Mouse (Mus musculus) frontal cortex, adult (tissue): ENCODE measurements at regions not wholly inside any gene's neighbourhood (a gene's known extent, or its start where the extent isn't known, plus 50 kb on each side); places are given as distances from the start of the nearest gene placed in this dataset.

Experiments
- ATAC-seq: cut with Nextera tagmentation; 2 replicates; pipeline ENCODE4 v1.9.2; 2017; ENCODE audit warnings: mild to moderate bottlenecking, moderate library complexity, mixed read lengths; ENCODE audit not compliant: low TSS enrichment

GRCm38 (mm10) chr4:31392932-31393632 is 570.8 kb upstream of the Map3k7 start:
- ATAC-seq = peak; percentile 78

GRCm38 (mm10) chr4:31395538-31395937 is 568.4 kb upstream of the Map3k7 start:
- ATAC-seq = no peak

GRCm38 (mm10) chr4:31403976-31404375 is 559.9 kb upstream of the Map3k7 start:
- ATAC-seq = no peak

DNA sequence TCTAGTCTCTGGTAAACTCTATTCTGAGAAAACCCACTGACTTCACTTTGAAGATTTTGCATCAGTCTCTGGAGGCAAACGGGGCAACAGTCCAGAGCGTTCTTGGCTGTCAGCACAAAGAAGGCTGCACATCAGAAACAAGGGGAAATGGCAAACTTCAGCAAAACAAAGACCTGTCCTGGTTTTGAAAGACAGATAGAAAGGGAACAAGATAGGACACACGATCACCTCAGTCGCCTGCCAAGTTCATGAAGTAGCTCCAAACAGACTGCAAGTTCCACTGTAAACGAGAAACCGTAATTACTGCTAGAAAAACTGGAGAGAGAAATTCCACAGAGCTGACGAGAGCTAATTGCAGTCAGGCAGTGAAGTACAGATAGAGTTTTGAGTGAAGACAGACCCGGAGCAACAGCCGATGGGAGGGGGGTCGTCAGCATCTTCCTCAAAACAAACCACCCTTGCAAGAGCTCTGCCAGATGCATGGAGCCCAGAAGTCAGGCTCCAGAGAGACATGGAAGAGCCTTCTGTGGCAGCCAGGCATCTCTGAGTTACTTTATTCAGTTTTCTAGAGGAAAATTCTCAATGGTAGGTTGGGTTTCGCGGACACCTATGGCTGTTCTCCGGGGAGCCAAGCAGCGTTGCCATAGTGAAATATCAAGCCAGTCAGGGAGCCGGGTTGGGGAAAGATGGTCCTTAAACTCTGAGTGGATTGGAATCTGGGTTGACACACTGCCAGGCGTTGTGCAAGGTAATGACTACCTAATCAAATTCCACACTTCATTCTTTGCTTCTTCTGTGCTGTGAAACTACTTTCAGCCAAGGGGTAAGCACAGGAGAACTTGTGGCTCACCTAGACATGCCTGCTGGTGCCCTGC is 558.8 kb upstream of the Map3k7 start:
- ATAC-seq = peak; percentile 74

- no peak for ATAC-seq
These were observed 553.7 kb upstream of the Map3k7 start for GRCm38 (mm10) chr4:31410157-31410556.

DNA sequence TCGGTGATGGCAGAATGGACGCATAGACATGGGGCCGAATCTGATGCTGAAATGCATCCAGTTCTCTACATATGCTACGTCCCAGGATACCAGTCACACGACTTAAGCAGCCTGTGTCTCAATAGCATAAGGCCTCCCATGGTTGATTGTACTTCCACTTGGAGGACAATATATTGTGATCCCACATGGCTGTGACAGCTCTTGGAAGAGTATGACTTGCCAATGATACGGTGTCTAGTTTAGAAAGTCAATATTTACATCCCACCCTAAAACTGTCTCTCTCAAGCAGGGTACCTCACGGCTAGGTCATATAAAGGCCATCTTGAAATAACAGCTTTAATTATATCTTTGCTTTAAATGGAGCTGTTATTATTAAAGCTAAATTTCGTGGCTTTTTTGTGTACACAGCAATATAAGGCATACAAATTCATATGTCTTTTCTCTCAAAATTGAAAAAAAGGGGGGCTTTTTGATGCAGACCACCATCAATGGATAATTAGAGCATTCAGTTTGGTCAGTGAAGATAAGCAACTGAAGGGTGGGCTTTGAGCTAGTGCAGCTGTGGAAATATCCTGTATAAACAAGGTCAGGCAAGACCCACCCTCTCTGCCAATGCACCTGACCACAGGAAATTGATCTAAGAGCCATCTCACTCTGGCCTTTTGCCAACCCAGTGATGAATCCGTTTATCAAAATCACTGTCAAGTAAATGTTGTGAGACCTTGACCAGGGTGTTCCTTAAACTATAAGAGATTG is 551.9 kb upstream of the Map3k7 start:
- ATAC-seq = no peak

- no peak for ATAC-seq
These were observed 546.7 kb upstream of the Map3k7 start for GRCm38 (mm10) chr4:31417161-31417560.

DNA sequence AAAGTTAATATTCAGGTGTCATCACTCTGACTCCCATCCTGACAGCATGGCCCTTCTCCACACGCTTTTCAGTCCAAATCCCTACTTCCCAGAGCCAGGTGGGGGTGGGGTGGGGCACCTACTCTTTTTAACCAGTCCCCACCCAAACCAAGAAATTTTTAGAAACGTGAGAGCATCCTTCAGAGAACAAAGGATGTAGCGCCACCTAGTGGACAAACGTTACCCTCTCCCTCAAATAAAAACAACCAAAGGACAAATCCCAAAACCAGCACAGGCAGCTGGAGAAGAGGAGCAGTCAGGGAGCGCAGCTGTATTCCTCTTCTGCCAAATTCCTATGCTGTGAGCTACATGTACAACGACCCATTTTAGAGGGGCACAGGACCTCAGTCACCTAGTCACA is 544.7 kb upstream of the Map3k7 start:
- peak; percentile 89 for ATAC-seq

- ATAC-seq = no peak
These were observed 543.7 kb upstream of the Map3k7 start for GRCm38 (mm10) chr4:31420167-31420566.

DNA sequence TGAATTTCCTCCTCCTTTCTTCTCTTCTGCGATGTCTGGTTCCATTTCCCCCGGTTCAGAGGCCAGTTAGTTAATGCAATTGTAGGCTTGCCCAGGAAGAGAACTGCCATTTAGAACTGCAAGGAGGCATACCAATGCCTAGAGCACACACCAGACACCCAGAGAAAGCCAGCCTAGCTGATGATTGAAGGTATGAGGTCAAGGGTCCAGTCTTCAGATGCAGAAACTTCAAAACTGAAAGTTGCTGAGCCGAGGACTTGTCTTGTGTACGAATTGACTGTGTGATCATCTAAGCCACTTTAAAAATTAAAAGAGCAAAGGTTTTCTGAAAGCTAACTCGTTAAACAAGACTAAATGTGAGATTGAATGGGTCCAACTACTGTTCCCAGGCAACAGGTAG is 542.5 kb upstream of the Map3k7 start:
- ATAC-seq = no peak

DNA sequence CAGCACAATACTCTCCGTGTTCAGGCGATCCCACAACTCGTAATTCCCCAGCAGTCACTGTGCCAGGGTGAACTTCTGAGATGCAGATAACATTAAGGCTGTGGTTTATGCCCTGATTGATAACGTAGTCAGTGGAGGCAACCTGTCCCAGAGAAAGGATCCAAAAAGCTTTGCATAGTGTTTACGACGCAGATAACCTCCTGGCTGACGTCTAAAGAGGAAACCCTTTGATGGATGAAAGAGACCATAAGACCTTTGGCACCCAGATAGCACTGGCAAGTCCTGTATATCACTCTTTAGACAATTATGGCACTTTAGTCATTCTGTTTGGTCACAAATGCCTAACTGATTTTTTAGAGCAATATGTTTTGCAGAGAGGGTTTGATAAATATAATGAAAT is 538.8 kb upstream of the Map3k7 start:
- ATAC-seq = no peak

- no peak for ATAC-seq
These were observed 538.2 kb upstream of the Map3k7 start for GRCm38 (mm10) chr4:31425716-31426115.

DNA sequence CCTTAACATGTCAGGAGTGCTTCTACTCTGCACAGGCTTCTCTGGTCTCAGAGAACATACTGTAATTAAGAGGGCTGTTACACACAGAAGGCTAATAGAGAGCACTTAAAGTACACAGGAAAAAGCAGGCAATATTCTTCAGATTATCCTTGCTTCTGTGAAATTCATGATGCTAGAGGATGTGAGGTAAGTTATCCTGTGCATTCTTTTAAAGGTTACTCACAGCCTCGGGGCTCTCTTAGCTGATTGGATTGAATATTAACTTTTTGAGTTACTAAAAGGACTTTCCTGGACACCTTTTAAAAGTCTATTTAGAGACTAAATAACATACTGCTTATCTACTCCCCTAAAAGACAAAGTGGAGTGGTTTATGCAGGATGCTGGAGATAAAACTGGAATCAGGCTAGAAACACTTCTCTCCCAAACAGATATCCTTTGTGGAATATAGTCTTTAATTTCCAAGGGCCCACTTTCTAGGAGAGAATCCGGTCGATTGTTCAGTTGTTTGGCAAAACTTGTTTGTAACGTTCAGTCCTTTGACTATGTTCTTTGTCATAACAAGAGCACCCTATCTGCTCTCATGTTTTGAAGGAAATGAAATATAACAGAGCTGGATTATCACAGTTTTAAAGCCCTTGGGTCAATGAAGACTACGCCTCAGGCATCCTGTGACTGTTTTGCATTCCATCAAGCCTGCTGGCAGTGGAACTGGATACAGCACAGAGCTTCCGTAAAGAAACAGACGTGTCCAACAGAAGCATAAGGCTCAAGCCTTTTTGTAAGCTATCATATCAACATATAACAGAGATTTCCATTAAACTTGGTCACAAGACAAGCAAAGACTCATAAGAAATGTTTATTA is 537.5 kb upstream of the Map3k7 start:
- no peak for ATAC-seq

DNA sequence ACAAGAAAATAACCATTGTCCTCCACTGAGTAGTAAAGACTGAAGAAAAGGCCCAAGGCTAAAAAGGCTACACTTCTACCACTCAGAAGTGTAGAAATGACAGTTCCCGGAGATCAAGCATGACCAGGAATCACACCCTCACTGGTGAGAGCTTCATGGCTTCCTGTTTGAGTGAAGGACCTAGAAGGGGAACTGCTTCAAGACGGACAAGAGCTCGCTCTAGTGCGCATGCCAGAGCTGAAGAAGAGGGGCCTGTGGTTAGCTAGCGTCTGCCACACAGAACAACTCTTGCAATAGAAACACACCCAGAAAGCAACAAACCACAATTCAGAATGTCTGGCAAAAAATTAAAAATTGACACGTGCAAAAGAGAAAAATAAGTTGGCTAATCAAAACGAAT is 530.0 kb upstream of the Map3k7 start:
- ATAC-seq = no peak

DNA sequence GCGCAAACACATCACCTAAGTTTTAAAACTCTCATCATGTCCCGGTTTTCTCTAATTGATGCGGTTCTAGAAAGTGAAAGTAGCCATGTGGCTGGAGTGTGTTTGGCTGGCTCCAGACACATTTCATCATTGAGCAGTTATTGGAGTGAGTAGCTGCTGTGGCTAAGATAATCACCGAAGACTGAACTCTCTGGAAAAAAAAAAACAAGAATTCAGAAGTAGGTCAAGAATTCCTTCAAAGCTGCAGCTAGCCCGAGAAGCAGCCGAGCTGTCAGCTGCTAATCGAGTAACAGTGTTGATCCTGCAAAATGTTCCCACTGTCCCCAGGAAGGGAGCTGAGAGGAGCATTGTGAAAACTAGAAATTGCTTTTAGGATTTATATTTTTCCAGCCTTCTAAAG is 509.0 kb upstream of the Map3k7 start:
- peak; percentile 78 for ATAC-seq

DNA sequence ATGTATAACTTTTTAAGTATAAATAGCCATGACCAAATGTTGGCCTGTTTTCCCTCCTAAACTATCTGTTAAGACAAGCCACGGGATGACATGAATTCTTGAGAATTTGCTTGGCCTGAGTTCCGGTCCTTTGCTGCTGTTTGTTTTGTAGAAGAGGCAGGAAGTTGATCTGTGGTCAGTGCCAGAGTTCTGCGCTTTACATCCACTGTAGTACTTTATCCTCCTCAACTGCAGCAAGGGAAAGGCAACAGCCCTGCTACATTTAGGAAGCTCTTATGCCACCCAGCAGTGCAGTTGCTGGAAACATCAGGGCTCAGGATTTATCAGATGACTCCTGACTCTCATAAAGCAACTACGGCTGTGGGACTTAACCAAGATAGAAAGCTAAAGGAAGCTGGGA is 508.4 kb upstream of the Map3k7 start:
- no peak for ATAC-seq

GRCm38 (mm10) chr4:31462456-31462855 is 501.4 kb upstream of the Map3k7 start:
- ATAC-seq = peak; percentile 72

DNA sequence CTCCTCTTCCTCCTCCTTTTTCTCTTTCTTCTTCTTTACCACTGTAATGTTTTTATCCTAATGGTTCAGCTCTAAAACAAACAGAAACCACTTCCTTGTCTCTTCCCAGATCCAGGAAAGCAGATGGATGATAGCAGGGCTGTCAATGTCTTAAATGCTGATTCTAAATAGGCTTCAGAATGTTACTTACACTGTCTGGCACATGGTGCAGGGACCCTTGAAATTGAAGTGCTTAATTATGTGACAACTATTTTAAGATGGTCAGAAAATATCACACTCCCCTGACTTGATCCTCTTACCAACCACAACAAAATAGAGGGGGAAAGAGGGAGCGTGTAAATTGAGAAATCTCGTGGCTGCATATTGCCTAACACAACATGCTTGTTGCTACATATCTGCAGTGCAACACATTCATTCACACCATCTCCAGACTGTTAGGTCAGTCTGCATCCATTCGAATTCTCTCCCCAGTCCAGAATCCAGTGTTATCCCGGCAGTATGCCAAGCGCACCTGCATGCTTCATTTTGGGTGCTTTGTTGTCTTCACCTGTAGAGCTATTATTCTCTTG is 500.7 kb upstream of the Map3k7 start:
- no peak for ATAC-seq

- ATAC-seq = peak; percentile 81
These were observed 495.6 kb upstream of the Map3k7 start for GRCm38 (mm10) chr4:31468306-31468705.

DNA sequence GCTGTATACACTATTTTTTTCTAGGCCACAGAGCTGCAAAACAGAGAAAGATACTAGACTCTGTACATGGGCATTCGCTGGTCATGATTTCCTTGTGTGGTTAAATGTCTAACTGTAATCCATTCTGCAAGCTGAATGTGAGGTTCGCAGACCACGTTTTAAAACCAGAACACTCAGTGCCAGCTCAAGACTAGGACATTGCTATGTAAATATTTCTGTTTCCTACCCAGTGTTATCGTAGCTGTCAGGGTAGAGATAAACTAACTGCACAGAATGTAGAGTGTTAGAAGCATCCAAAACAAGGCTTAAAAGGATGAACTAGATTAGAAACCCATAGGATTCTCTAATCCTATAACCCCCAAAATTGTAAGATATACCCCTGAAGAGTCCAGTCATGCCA is 494.1 kb upstream of the Map3k7 start:
- no peak for ATAC-seq

GRCm38 (mm10) chr4:31492535-31492934 is 471.4 kb upstream of the Map3k7 start:
- no peak for ATAC-seq
